Mouse (Mus musculus): ENCODE data around the gene Ndufab1. TPM values are rescaled to one million over a fixed set of nuclear protein-coding genes. Genes with fewer than 3 reads are reported as not detected.
A peak's percentile ranks its signal among the peaks of the same experiment; 100 is the strongest.

Ndufab1 gene
- total and polyA plus RNA-seq, 3 experiments: 119 to 452 (median 172) TPM

- Histone ChIP-seq H3K79me2 (ENCODE audit: control insufficient read depth, insufficient read depth, low read length, poor library complexity) (peaks cover 19% of the 10 kb centered on the region), H3K27me3 (ENCODE audit: control insufficient read depth in 1 of 2, insufficient read depth in 2 of 2, low read length in 2 of 2) (no peaks in the 10 kb centered on the region), H3K4me1 (ENCODE audit: control insufficient read depth in 1 of 2, insufficient read depth in 2 of 2, low read length in 2 of 2) (peaks cover 2 to 4% of the 10 kb centered on the region in 2 experiments; a peak in 2 of 4 replicates), H3K9me3 (replicated peaks; ENCODE audit: insufficient read depth, low read length) (no peaks in the 10 kb centered on the region), H3K4me3 (ENCODE audit: control insufficient read depth in 1 of 2, insufficient read depth in 1 of 2, low read depth in 2 of 2, low read length in 2 of 2) (peak overlapping the region; percentile 66 to 99), H3K9ac (ENCODE audit: control insufficient read depth, low read depth, low read length, poor library complexity, severe bottlenecking) (peak overlapping the region; percentile 93), H3K36me3 (ENCODE audit: control insufficient read depth in 1 of 2, insufficient read depth in 2 of 2, low read length in 2 of 2) (peaks cover 9 to 13% of the 10 kb centered on the region in 2 experiments), H3K27ac (ENCODE audit: control insufficient read depth, low read depth, low read length) (peak overlapping the region; percentile 80)
- TF ChIP-seq MAX (IDR thresholded peaks at IDR 0.05; ENCODE audit: low read length) (no peak), USF2 (IDR thresholded peaks at IDR 0.05; ENCODE audit: borderline replicate concordance in 1 of 2, insufficient read depth in 1 of 2, low read depth in 1 of 2, low read length in 2 of 2) (no peak)
- DNase-seq (ENCODE audit: low read depth, low spot score): no peak
These were observed 31.6 kb upstream of the Ndufab1 start for GRCm38 (mm10) chr7:122133338-122133625.

- Histone ChIP-seq H3K4me1 (ENCODE audit: control insufficient read depth in 1 of 2, insufficient read depth in 2 of 2, low read length in 2 of 2) (peaks cover 2 to 4% of the 10 kb centered on the region in 2 experiments; a peak in 2 of 4 replicates), H3K27me3 (ENCODE audit: control insufficient read depth in 1 of 2, insufficient read depth in 2 of 2, low read length in 2 of 2) (no peaks in the 10 kb centered on the region), H3K9me3 (replicated peaks; ENCODE audit: insufficient read depth, low read length) (no peaks in the 10 kb centered on the region), H3K9ac (ENCODE audit: control insufficient read depth, low read depth, low read length, poor library complexity, severe bottlenecking) (peak within 1 kb of the TSS; percentile 96), H3K36me3 (ENCODE audit: control insufficient read depth in 1 of 2, insufficient read depth in 2 of 2, low read length in 2 of 2) (peaks cover 9 to 13% of the 10 kb centered on the region in 2 experiments), H3K4me3 (ENCODE audit: control insufficient read depth in 1 of 2, insufficient read depth in 1 of 2, low read depth in 2 of 2, low read length in 2 of 2) (peak within 1 kb of the TSS; percentile 70 to 99), H3K27ac (ENCODE audit: control insufficient read depth, low read depth, low read length) (peak within 1 kb of the TSS; percentile 85), H3K79me2 (ENCODE audit: control insufficient read depth, insufficient read depth, low read length, poor library complexity) (peaks cover 19% of the 10 kb centered on the region)
- DNase-seq (ENCODE audit: low read depth, low spot score): peak; percentile 99
- TF ChIP-seq USF1 (IDR thresholded peaks at IDR 0.05; ENCODE audit: low read depth, low read length) (peak; percentile 31; the same call in 1 of the 2 replicates), E2F4 (IDR thresholded peaks at IDR 0.05; ENCODE audit: borderline replicate concordance, low read depth, low read length) (peak; percentile 95; the same call in 1 of the 2 replicates), ETS1 (IDR thresholded peaks at IDR 0.05; ENCODE audit: low read depth, low read length) (0 out of 2 replicates have a peak, but pooled peaks have one; percentile 44), POLR2AphosphoS2 (IDR thresholded peaks at IDR 0.05; ENCODE audit: low read length) (peak; percentile 88), MYC (IDR thresholded peaks at IDR 0.05; ENCODE audit: low read depth, low read length) (peak; percentile 78; the same call in 1 of the 2 replicates), ZC3H11A (IDR thresholded peaks at IDR 0.05; ENCODE audit: low read depth, low read length) (no peak), TCF12 (IDR thresholded peaks at IDR 0.05; ENCODE audit: low read depth, low read length) (peak; percentile 61; the same call in 1 of the 2 replicates), POLR2A (IDR thresholded peaks at IDR 0.05; ENCODE audit: control insufficient read depth in 1 of 2, insufficient read depth in 1 of 2, low read depth in 1 of 2, low read length in 2 of 2, poor library complexity in 1 of 2) (peak; percentile 94 to 99), MAZ (IDR thresholded peaks at IDR 0.05; ENCODE audit: low read depth, low read length) (peak; percentile 80), KAT2A (conservative IDR thresholded peaks at IDR 0.05; ENCODE audit: low read depth, low read length) (peak; percentile 92; the same call in 1 of the 2 replicates), TBP (IDR thresholded peaks at IDR 0.05; ENCODE audit: low read depth, low read length) (peak; percentile 92), NELFE (IDR thresholded peaks at IDR 0.05; ENCODE audit: low read depth, low read length) (peak; percentile 96), JUND (IDR thresholded peaks at IDR 0.05; ENCODE audit: low read depth, low read length) (no peak), MAX (IDR thresholded peaks at IDR 0.05; ENCODE audit: low read length) (peak; percentile 43; the same call in 1 of the 2 replicates), MXI1 (IDR thresholded peaks at IDR 0.05; ENCODE audit: low read depth, low read length) (peak; percentile 87), BHLHE40 (IDR thresholded peaks at IDR 0.05; ENCODE audit: borderline replicate concordance, low read depth, low read length) (no peak), USF2 (IDR thresholded peaks at IDR 0.05; ENCODE audit: borderline replicate concordance in 1 of 2, insufficient read depth in 1 of 2, low read depth in 1 of 2, low read length in 2 of 2) (no peak), ELF1 (IDR thresholded peaks at IDR 0.05; ENCODE audit: low read depth, low read length) (peak; percentile 99), NRF1 (IDR thresholded peaks at IDR 0.05; ENCODE audit: insufficient read depth, low read depth, low read length, poor library complexity, severe bottlenecking) (peak; percentile 98), HCFC1 (IDR thresholded peaks at IDR 0.05; ENCODE audit: low read depth, low read length) (peak; percentile 98), SIN3A (IDR thresholded peaks at IDR 0.05; ENCODE audit: low read length) (peak; percentile 97), CHD2 (IDR thresholded peaks at IDR 0.05; ENCODE audit: low read length) (no peak)
These were observed 31.0 kb upstream of the Ndufab1 start, which contains the start of the genes Palb2 and Dctn5 for GRCm38 (mm10) chr7:122132497-122133337. Palb2 (minus strand) TSS chr7:122132985. Dctn5 (plus strand) TSS chr7:122133041.
